Mouse (Mus musculus) small intestine, adult 2 months (tissue): ENCODE results near the gene Vmn1r195.

Source experiments
- CTCF ChIP-seq: fragments of 200-500 bp; IDR thresholded peaks from 2 replicates; pipeline ENCODE4 v1.5.1; 2012; ENCODE audit warnings: low read depth, mild to moderate bottlenecking, control low read depth, inconsistent platforms, low read length, moderate library complexity, mixed read lengths; ENCODE audit not compliant: insufficient replicate concordance, insufficient read length; ENCODE audit errors: extremely low read depth
- POLR2A ChIP-seq: fragments of 200-500 bp; IDR thresholded peaks from 2 replicates; pipeline ENCODE4 v1.6.1; 2012; ENCODE audit warnings: low read depth, mild to moderate bottlenecking, control low read depth, inconsistent platforms, low read length, moderate library complexity

DNA sequence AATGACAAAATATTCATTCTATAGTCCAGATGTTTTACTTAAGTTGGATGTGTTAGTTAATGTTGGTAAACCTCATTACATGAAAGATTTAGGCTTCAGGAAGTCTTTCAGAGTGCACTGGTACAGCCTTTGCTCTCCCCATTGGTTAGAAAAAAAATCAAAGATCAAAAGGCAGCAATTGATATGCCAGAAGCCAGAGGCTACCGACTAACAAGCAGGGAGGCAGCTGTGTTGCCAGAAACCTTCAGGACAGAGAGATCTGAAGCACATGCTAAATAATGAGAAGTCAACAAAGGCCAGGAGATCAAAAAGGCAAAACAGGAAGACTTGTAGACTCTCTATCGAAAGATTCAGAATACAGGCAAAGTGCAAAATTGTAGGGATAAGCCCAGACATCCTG lies 1.4 kb downstream of the Vmn1r195 start:
- TF ChIP-seq CTCF (no peak), POLR2A (no peak)
